Mouse (Mus musculus): ENCODE data around the gene Higd1c.

- TF ChIP-seq CTCF (IDR thresholded peaks at IDR 0.05; ENCODE audit: low read depth) (no peak), EP300 (IDR thresholded peaks at IDR 0.05; ENCODE audit: low read depth) (no peak)
These were observed at the start of gene Higd1c for GRCm38 (mm10) chr15:100364242-100364641.

Measured in liver, postnatal 0 days (tissue).